Mouse (Mus musculus): Measurements from ENCODE around the gene Nutm1. TPM values are rescaled to one million over a fixed set of nuclear protein-coding genes. Genes with fewer than 3 reads are reported as not detected.

The Nutm1 gene
- total RNA-seq (2023): not detected

DNA sequence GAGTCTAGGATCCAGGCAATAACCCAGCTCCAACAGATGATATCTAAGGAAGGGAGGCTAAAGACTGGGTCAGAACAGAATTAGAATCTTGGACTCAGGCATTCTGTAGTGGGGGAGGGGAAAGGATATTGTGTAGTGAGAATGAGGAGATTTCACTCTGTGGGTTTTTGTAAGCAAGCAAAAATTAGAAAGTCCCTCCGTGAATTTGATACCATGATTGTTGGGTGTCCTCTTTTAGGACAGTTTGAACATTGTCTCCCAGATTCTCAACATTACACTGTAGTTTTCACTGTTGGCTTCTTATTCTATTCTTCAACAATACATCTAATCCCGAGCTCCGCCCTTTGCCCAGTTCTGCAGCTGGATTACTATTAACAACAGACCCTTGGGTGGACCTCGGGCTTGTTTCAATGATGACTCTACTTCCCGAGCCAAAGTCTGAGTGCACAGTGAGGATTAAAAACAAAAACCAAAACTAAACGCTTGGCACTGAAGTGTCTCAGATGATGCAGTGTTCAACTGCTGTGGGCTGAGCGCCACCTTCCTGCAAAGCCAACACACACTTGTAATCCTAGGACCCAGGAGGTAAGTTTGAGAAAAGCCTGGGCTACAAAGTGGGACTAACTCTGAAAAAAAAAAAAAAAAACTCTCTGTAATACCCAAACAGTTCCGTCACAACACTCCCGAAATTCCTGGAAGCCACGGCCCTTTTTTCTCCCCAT is at the start of gene Nutm1:
Gene Nutm1 (minus strand): TSS at position 51 of the 722 bp plus-strand sequence.

DNA sequence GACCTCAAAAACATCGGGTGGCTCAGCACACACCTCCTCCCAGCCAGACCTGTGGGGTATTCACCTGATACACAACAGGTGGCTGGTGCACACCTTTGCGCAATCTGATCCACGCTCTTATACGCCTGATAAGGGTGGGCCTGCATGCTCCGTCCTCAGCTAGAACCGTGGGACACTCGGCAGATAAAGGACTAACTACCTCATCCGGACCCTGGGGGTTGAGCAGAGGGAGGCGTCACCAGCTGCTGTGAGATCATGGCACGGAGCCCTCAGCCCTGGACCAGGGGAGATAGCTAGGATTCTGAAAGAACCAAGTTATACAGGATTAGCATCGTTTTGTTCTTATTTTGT is 7.1 kb upstream of the Nutm1 start, which contains the start of gene Gm21985:
Gene Gm21985 (plus strand): TSS at position 73 of the 351 bp plus-strand sequence.

DNA sequence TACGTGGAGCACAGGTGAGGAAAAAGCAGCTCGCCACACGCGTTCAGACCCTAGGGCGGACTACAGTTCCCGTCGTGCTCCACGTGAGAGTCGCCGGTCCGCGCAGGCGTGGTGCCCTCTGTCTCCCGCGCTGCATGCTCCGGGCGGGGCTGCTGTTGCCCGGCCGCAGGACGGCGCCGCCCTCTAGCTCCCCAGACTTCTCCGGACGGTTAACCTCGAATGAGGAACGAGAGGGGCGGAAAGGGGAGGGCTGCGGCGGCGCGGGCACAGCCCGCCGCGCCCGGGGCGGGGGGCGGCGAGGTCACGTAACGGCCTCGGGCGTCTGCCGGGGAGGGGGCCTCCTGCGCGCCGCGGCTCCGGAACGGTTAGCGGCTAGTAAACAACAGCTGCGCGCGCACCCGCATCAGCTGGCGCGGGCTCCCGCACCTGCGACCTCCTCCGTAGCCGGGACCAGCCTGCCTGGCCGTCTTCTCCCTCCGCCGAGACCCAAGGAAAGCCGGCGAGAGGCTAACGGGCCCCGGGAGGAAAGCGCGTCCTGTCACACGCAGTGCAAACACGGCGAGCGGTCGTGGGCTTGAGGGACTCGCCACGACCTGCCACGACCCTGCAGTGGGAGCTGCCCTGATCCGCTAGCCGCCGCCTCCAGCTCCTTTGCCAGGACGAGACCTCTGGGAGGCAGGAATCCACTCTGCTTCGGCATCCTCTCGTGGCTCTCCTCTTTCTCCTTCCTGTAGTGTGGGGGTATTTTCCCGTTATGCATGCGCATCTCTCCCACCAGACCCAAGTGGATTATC is 6.6 kb upstream of the Nutm1 start, which contains the start of gene Slc12a6:
Gene Slc12a6 (plus strand): TSS at position 378 of the 794 bp plus-strand sequence.

DNA sequence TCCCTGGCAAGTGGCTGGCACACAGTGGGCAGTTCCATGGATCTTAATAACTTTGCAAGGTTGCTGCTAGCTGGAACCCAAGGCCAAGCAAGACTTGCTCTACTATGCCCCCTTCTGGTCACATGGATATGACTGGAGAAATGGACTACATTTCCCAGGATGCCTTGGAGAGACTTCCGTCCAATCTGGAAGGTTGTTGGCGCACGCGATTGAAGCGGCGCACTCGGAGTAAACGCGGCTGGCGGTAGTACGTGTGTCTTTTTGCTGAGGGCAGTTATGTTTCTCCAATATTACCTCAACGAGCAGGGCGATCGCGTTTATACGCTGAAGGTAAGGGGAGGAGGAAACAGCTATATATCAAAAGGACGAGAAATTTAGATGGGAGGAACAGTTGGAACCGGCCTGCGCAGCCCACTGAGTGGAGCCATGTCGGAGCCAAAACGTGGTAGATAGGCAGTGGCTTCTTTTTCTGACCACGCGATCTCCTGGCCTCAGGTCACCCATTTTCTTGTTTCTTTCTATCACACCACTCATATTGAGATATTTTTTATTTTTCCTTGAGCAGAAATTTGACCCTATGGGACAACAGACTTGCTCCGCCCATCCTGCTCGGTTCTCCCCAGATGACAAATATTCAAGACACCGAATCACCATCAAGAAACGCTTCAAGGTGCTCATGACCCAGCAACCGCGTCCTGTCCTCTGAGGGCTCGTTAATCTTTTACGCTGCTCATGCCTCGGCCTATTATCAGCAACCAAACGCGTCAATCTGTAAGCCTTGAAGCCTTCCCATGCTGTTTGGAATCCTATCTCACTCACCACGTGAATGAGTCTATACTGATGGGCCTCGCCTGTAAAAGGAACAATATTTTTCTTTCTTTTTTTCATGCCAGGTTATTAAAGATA is 2.9 kb upstream of the Nutm1 start, which contains the start of gene Nop10:
Gene Nop10 (plus strand): TSS at position 179 of the 906 bp plus-strand sequence.

DNA sequence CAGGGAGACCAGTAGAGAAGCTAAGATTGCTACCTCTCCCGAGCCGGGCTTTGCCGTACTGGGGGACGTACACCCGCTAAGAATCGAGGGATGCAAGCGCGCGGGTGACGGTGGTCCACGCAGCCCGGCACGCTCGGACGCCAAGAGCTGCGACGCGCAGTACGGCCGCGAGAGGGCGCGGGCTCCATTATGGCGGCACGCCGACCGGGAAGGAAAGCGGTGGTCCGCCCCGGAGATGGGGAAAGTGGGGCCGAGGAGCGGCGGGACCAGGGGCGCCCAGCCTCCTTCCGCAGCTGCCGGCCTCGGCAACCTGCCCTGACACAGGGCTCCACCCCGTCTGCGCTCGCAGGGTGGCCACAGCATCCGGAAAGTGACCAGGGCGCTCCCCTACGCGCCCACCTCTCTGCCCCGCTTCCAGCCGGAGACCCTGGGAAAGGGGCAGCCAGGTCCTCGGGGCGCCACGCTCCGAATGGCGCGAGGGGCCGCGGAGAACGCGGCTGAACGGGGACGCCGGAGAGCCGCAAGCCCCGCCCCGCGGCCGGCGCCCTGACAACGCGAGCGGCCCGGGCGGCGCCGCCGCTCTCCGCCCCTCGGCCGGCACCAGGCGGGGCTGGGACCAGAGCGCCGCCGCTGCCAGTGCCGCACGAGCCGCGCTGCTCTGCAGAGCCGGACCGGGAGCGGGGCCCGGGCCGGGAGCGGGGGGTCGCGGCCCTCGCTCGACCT is 19.7 kb downstream of the Nutm1 start, which contains the start of gene Lpcat4:
Gene Lpcat4 (plus strand): TSS at position 257 of the 723 bp plus-strand sequence.

Other genes starting within 250 kb of the Nutm1 start
- not detected for gene Olfr1310, start 246.6 kb downstream of the Nutm1 start, total RNA-seq (2023)
- not detected for gene Olfr1311, start 234.9 kb downstream of the Nutm1 start, total RNA-seq (2023)
- not detected for gene Olfr1312, start 209.1 kb downstream of the Nutm1 start, total RNA-seq (2023)
- not detected for gene Olfr1313, start 181.4 kb downstream of the Nutm1 start, total RNA-seq (2023)
- gene Olfr1314, start 162.5 kb downstream of the Nutm1 start, total RNA-seq (2023): not detected
- not detected for gene Olfr1315-ps1, start 143.9 kb downstream of the Nutm1 start, total RNA-seq (2023)
- gene Olfr1316, start 124.3 kb downstream of the Nutm1 start, total RNA-seq (2023): not detected
- not detected for gene Olfr1317, start 119.0 kb downstream of the Nutm1 start, total RNA-seq (2023)
- not detected for gene Olfr1318, start 105.1 kb downstream of the Nutm1 start, total RNA-seq (2023)
- gene Lpcat4, start 19.8 kb downstream of the Nutm1 start, total RNA-seq (2023): 10 to 100 TPM; 79.3 to 79.9 TPM
- gene Nop10, start 2.6 kb upstream of the Nutm1 start, total RNA-seq (2023): 10 to 100 TPM; 48.3 to 50.6 TPM
- gene Slc12a6, start 6.5 kb upstream of the Nutm1 start, total RNA-seq (2023): 100 to 1,000 TPM; 233 to 238 TPM
- not detected for gene Gm21985, start 7.0 kb upstream of the Nutm1 start, total RNA-seq (2023)
- gene Emc4, start 108.7 kb upstream of the Nutm1 start, total RNA-seq (2023): 10 to 100 TPM; 24.0 to 27.2 TPM
- gene Katnbl1, start 119.9 kb upstream of the Nutm1 start, total RNA-seq (2023): 10 to 100 TPM in 1 of 2 experiments, 1 to 10 TPM in 1; 9.8 to 10.3 TPM
- gene Emc7, start 195.7 kb upstream of the Nutm1 start, total RNA-seq (2023): 10 to 100 TPM; 13.8 to 15.0 TPM
- not detected for gene Chrm5, start 221.5 kb upstream of the Nutm1 start, total RNA-seq (2023)
- gene Aven, start 233.7 kb upstream of the Nutm1 start, total RNA-seq (2023): 10 to 100 TPM; 11.8 to 15.9 TPM

Measured in monocyte, adult 59 days (primary cell).